Mouse (Mus musculus) cerebellum, adult (tissue): ENCODE data around the gene Olfr48.

Source experiments
- ATAC-seq: cut with Nextera tagmentation; 2 replicates; pipeline ENCODE4 v1.9.2; 2017; ENCODE audit warnings: mild to moderate bottlenecking, moderate library complexity, mixed read lengths; ENCODE audit not compliant: insufficient number of reproducible peaks, low FRiP score, low TSS enrichment

The Olfr48 gene

GRCm38 (mm10) chr2:89848105-89848504, at the start of gene Olfr48:
TSS of gene Olfr48 (minus strand) at chr2:89848205.
- ATAC-seq, result no peak

GRCm38 (mm10) chr2:89878137-89878536, 30.1 kb upstream of the Olfr48 start, which contains the start of gene Olfr1257:
TSS of gene Olfr1257 (plus strand) at chr2:89878437.
- ATAC-seq, result no peak

- ATAC-seq, result no peak
Measured at GRCm38 (mm10) chr2:89849230-89849629, 1.2 kb upstream of the Olfr48 start.

DNA sequence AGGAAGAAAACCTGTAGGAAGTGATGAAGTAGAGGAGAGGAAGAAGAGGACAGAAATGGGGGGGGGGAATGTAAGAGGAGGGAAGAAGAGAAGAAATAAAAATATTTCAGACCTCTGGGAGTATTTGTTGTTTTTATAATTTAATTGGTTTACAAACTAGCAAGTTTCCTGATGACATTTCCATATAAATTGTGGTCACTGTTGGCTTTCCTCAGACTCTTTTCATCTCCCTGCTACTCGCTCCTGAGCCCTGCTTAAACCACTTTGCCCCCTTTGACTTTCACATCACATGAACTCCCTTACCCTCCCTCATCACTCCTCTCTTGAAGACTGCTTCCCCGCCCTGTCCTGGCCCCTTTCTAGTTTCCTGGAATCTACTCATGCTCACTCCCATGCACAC, 6.5 kb downstream of the Olfr48 start, which contains the start of gene Olfr1256:
Olfr1256 (minus strand) TSS at position 101 of the 400 bp plus-strand sequence.
- ATAC-seq, result no peak

GRCm38 (mm10) chr2:89820216-89820615, 27.8 kb downstream of the Olfr48 start:
- ATAC-seq, result no peak

DNA sequence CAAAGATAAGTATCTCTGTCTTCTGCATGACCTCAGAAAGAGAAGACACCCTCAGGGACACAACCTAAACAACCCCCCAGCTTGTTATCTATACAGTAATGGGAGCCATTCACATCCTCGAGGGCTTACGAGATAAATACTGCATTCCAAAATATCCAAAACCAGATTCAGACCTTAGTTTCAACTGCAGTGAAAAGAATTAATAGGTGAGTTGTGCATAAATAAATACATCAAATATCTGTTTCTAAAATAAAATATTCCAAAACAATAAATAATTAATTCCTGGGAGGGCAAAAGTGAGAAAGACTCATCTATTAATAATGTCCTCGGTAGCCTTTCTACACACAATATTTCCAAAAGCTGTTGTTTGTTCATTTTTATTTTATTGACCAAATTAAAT, 36.3 kb downstream of the Olfr48 start, which contains the start of gene Olfr1255:
Olfr1255 (plus strand) TSS at position 301 of the 400 bp plus-strand sequence.
- ATAC-seq, result no peak

- no peak for ATAC-seq
Measured at GRCm38 (mm10) chr2:89810751-89811150, 37.3 kb downstream of the Olfr48 start.

DNA sequence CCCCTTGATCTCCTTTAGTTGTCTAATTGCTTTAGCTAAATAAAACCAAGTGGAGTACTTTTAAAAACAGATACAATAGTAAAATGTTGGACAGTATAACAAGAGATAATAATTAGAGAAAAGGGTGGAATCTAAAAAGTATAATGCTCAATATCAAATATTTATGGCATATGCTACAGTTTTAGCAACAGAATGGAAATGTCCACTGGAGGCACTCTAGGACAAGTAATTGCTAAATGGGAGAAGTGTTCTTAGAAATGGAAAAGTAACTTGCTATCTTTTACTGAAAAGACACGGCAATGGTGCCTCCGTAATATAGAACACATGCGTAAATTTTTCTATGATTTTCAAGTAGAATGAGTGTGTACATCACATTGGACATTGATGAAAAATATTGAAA, 48.4 kb downstream of the Olfr48 start:
- no peak for ATAC-seq

GRCm38 (mm10) chr2:89793519-89793918, 54.5 kb downstream of the Olfr48 start, which contains the start of gene Olfr1254:
TSS of gene Olfr1254 (minus strand) at chr2:89793619.
- ATAC-seq, result no peak
